Mouse (Mus musculus) retina, adult 2 months (tissue): ENCODE measurements around the gene Syngr2.
"Not testable (repeated sequence)": the region's sequence is repeated elsewhere in the genome, so short reads cannot be mapped to it uniquely, and the experiment has no call there.

Experiments
- DNase-seq: peaks from one replicate; pipeline ENCODE4 v3.0.0-alpha.2; 2012; ENCODE audit warnings: low read depth, low spot score

Syngr2 gene

GRCm38 (mm10) chr11:117781199-117781821 is 28.2 kb upstream of the Syngr2 start:
- DNase-seq, result no peak

GRCm38 (mm10) chr11:117781993-117782704 is 27.3 kb upstream of the Syngr2 start, which contains the start of the genes Tmc8 and Tmc6:
TSS of gene Tmc8 (plus strand) at chr11:117782076.
TSS of gene Tmc6 (minus strand) at chr11:117782198.
- DNase-seq, result no peak

GRCm38 (mm10) chr11:117782705-117783034 is 26.8 kb upstream of the Syngr2 start:
- DNase-seq, result no peak

- no peak for DNase-seq
Observed at GRCm38 (mm10) chr11:117783089-117783488, 26.4 kb upstream of the Syngr2 start.

- no peak for DNase-seq
Observed at GRCm38 (mm10) chr11:117783683-117784309, 25.7 kb upstream of the Syngr2 start.

GRCm38 (mm10) chr11:117786294-117786693 is 23.2 kb upstream of the Syngr2 start:
- DNase-seq, result no peak

- DNase-seq, result not testable (repeated sequence)
Observed at GRCm38 (mm10) chr11:117788481-117788880, 21.0 kb upstream of the Syngr2 start.

DNA sequence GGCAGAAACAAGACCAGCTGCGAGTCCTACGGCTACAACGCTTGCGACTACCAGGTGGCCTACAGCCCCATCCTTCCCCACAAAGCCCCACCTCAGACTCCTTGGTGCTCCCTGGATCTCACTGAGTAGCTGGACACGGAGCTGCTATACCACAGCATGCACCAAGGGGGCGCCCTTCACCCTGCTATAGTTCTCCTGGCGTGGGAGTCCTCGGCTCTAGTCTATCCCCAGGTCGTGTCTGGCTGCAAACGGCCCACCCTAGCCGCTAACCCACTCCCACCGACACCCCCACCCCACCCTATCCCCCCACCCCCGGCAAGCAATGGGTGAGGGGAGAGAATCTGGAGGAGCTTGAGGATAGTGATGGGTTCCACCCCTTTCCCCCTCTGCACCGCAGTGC is 19.2 kb upstream of the Syngr2 start:
- no peak for DNase-seq

DNA sequence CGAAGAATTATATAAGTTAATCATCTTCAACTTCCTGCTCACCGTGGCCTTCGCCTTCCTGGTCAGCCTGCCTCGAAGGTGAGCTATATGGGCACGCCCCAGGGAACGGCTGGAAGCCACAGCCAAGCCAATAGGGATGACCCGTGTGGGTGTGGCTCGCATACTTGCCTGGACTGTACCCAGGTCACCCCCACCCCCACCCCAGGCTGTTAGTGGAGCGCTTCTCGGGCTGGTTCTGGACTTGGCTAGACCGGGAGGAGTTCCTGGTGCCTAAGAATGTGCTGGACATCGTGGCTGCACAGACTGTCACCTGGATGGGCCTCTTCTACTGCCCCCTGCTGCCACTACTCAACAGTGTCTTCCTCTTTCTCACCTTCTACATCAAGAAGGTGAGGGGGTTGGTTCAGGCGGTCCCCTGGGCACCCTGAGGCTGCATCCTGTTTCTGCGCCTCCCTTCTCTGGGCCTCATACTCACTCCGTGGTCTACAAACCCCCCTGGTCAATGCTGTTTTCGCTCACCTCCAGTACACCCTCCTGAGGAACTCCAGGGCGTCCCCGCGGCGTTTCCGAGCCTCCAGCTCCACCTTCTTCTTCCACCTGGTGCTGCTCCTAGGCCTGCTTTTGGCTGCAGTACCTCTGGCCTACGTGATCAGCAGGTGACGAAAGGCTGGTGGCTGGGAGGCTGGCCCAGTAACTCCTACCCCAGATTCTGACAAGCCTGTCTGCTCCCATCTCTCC is 18.6 kb upstream of the Syngr2 start:
- DNase-seq, result no peak

DNA sequence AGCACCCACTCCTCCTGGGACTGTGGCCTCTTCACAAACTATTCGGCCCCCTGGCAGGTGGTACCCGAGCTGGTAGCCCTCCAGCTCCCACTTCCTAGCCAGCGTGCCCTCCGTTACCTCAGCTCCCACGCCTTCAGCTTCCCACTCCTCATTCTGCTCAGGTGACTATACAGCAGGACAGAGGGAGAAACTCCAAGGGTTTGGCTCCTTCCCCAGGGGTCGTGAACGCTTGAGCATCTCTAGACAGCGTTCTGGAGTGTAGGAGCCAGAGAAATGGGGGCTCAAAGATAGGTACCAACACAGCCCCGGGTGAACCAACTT is 18.1 kb upstream of the Syngr2 start:
- DNase-seq, result no peak

- DNase-seq, result no peak
Observed at GRCm38 (mm10) chr11:117792281-117792888, 17.1 kb upstream of the Syngr2 start.

GRCm38 (mm10) chr11:117794035-117794551 is 15.4 kb upstream of the Syngr2 start:
- DNase-seq, result no peak

DNA sequence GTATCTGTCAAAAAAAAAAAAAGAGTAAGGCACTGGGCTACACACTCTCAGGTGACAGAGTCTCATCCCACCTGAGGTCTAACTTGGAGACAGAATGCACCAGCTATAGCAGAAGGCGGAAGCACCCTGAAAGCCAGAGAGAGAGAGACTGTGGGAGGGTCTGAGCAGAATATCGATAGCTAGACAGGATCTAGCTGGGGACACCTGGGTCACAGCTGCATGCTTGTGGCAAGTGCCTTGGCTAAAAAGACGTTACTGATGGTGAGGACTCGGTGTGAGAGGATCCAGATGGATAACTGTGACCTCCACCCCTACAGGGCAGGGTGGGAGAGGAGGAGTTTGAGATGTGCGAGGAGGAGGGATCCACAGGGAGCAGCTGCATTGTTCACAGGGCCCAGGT is 12.5 kb upstream of the Syngr2 start:
- no peak for DNase-seq

DNA sequence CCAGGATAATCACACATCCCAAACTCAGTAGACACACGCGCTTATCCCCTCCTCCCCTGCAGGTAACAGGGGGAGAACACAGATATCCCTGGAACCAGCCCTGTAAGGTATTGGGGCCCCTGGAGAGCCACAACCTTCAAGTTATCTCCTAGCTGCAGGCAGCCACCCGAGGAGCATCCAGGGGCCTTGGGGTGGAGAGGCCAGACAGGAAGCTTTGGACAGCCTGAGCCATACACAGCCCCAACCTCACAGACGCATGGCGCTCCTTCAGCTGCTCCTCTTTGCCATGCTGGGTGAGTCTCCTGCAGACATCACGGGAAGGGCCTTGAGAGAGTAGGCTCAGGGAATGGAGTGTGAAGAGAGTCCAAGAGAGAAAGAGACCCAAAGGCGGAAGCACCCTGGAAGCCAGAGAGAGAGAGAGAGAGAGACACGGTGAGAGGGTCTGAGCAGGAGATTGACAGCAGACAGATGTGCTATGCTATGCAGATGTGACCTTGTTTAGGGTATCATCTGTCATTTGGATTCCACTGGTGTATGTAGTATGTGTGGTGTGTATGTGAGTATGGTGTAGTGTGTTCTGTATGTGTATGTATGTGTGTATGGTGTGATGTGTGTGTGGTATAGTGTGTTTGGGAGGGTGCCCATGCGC is 11.8 kb upstream of the Syngr2 start, which contains the start of gene 6030468B19Rik:
Gene 6030468B19Rik, plus strand, starts transcription at position 150 of the 649 bp plus-strand sequence.
- no peak for DNase-seq

- no peak for DNase-seq
Observed at GRCm38 (mm10) chr11:117798160-117798541, 11.3 kb upstream of the Syngr2 start.

- no peak for DNase-seq
Observed at GRCm38 (mm10) chr11:117799174-117799573, 10.3 kb upstream of the Syngr2 start.

GRCm38 (mm10) chr11:117800038-117800437 is 9.4 kb upstream of the Syngr2 start:
- no peak for DNase-seq

GRCm38 (mm10) chr11:117801650-117802049 is 7.8 kb upstream of the Syngr2 start:
- DNase-seq, result no peak

DNA sequence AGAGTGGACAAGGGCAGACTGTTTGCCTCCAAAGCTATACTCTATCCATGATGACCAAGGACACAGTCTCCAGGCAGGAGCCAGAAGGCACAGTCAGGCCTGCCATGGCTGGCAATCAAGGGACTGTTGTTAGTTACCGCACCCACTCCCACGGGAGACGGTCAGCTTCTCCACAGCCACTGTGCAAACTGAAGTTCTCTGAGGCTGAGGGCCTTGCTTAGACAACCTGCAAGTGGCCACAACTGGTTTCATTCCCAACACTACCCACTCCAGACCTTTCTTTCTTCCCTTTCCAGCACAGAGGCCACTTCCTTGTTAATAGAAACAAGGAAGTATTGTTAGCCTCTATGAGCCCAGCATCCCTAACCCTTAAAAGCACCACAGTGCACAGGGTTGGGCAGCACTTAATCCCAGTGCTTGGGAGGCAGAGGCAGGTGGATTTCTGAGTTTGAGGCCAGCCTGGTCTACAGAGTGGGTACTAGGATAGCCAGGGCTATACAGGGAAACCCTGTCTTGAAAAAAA is 6.2 kb upstream of the Syngr2 start:
- DNase-seq, result no peak

DNA sequence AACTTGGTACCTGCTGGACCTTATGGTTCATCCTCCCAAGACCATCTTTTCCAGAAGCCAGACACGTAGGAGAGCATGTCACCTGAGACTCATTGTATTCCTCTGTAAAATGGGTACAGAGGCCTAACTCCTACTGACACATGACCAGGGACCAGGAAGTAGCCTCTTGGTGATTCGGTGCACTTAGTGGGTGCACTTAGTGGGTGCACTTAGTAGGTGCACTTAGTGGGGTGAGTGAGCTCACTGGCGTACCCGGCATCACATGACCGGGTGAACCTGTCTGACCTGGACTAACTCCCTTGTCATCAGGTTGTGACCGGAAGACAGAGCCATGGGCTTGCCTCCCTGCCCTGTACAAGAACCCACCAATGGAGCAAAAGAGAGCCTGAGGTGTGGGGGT is 2.7 kb upstream of the Syngr2 start:
- DNase-seq, result no peak
